Mouse (Mus musculus): ENCODE results near the gene Hmgxb4. TPM values are rescaled to one million over a fixed set of nuclear protein-coding genes. Genes with fewer than 3 reads are reported as not detected.

Gene Hmgxb4
- total RNA-seq, 2 experiments from 2014 or later, result 11.8 to 17.3 TPM

DNA sequence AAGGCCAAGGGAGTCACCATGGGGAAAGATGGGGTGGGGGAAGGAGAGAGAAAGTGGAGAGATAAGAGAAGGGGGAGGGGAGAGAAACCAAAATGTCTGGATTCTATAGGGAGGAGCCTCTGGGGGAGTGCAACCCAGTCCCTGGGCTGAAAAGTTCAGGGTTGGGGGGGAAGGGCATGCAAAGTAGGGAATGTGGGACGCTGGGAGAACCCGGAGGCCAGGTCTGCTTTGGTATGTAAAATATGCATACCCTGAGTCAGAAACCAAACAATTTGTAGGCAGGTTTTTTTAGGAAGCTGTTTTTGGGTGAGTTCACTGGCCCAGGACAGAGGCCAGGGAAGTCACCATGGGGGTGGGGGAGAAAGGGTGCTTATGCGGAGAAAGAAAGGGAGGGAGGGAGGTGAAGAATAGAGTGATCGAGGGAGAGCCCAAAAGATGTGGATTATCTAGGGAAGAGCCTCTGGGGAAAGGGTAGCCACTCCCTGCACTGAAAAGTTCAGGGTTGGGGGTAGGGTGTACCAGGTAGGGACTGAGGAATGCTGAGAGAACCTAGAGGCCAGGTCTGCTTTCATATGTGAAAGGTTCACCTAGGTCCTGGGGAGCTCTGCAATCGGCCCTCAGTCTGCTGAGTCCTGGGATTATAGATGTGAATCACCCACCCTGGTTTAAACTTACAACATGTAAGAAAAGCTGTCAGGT is 25.3 kb downstream of the Hmgxb4 start:
- DNase-seq, result no peak

DNA sequence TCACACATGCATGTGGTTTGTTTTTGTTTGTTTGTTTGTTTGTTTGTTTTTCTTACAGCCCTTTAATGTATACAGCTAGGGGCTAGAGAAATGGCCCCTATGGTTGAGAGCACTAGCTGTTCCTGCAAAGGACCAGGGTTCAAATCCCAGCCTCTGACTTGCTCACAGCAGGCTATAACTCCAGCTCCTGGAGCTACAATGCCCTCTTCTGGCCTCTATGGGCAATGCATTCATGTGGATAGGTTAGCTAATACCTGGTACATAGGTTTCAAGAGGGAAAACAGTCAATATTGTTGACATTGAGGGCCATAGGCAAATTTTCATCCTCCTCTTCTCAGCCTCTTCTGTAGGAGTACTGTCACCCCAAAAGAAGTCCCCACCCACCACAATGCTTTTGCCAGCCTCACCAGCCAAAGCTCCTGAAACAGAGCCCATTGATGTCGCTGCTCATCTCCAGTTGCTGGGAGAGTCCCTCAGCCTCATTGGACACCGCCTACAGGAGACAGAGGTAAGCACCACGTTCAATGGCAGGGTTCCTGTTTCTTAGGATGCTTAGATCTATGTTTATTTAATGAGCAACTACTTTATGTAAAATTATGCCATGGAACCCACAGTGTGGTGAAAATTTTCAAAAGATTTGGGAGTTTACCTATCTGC is 30.6 kb downstream of the Hmgxb4 start:
- no peak for DNase-seq

DNA sequence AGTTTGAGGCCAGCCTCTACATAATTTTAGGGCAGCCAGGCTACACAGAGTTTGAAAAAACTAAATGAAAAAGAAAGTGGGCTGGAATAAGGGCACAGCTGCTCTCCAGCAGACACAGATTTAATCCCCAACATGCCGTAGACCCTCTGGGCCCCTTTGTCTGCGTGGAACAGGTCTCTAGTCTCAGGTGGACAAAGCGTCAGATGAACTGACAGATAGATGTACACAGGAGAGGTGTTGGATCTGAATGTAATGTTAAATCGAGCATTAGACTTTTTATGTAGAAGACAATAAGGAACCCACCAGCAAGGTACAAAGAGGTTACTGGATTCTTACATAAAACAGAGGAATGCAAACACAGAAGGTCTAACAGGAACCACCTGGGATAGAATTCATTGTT is 32.7 kb downstream of the Hmgxb4 start:
- no peak for DNase-seq

DNA sequence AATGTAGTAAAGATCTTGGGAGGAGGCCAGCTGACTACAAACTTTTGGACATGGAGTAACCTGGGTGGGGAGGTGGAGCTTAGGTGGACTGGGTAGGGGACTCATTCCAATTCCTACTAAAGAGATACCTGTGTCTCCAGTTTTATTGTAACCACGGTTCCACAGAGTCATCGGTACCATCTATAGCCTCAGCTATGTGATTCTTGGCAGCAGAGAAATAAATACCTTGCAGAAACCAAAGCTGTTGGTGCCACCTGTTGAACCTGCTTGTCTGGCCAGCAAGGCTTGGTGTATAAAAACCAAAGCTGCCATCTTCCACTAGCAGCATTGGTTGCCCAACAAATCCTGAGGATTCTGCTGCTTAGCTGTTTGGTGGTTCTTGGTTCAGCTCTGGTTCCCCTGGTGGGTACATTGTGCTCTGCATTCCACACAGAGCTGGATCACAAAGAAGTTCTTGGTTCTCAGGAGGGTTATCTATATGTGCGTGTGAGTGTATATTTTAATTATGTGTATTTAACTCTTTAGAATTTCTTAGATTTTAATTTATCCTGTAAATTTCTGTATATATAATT is 37.4 kb downstream of the Hmgxb4 start:
- no peak for DNase-seq

DNA sequence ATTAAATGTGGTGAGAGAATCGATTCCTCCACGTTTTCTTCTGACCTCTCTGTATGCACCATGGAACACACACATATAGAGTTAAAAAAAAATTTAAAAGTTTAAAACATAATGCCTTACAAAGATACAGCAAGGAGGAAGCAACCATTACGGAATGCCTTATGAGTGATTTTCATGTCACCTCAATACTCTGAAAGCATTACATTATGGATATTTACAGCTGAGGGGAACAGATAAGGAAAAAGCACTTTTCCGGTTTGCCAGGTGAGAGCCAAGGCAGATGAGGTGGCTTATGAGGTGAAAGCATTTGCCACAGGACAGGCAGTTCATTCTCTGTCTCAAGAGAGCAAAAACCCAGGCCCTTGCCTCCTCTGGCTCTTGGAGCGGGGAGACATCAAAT is 39.8 kb downstream of the Hmgxb4 start:
- DNase-seq, result no peak

DNA sequence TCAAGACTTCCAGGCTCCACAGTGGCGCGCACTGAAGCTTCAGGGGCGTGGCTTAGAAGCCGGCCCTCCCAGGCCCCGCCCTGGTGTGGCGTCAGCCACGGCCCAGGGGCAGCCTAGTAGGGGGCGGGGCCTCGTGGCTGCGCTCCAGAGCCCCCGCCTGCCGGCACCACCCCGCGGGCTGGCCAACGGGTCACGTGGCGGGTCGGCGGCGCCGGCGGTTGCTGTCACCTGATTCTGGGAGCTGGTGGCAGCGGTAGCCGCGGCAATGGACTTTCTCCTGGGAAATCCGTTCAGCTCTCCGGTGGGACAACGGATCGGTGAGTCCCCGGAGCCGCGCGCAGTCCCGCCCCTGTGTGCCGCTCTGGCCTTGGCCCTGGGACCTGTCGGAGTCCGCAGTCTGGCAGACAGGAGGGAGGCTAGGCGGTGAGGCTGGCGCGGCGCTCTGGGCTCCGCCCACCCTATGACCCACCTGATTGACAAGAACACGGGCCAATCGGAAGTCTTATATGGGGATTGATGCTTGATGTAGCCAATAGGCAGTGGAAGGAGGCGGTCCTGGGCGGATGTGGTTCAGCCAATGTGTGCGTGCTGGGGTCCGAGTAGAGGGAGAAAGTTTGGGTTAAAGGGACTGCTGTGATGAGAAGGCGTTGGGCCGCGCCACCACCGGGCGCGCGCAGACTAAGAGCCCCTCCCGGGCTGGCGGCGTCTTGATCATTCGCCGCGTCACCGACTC is 40.5 kb downstream of the Hmgxb4 start, which contains the start of gene Tom1:
TSS of gene Tom1 (plus strand) at position 195 of the 733 bp plus-strand sequence.
- DNase-seq, result peak; percentile 97

DNA sequence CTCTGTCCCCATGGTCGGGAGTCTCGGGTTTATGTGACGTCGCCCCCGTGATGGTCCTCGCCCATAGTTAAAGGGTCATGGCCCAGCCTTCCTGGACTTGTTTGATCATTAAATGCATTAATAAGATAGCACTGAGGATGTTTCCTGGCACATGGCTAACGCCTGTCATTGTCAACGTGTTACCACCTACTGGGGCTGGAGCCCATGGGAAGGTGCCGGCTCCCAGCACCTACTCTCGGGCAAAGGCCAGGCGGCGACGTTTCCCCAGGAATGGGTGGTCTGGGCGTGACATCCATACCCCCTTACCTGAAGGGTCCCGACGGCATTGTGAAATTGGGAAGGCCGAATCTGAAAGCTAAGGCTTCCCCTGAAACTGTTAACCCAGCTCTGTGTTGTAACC is 41.1 kb downstream of the Hmgxb4 start:
- DNase-seq, result no peak

DNA sequence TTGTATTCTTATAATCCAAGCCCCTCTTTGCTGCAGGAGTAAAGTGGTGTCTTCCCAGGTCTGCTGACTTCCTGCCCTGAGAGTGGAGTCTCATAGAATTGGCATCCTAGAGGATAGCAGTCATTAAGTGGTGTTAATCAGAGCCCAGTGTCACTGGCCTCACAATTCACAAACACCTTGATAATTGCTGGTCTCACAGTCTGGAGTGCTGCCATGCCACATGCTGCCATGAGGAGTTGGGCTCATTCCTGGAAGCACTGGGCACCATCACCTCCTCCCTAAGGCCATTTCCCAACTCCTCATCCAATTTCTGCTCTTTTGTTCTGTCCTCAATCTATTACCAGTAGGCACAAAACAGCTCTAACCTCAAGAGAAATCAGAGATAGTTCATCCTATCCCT is 42.5 kb downstream of the Hmgxb4 start:
- no peak for DNase-seq

DNA sequence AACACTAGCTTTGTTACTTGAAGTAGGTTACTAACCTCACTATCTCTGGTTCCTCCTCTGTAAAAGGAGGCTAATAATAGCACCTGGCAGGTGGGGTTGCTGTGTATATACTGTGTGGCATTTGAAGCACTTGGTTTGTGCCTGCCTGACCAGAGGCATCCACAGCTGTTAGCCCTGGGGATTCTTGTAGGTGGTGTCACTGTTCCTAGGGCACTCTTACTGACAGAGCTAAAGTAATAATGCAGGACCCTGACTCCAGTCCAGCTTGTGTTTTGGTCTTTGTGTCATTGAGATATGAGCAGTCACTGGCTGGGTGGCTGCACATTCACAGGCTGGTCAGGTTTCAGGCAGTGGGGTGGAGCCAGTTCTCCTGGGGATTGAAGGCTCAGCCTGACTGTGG is 45.3 kb downstream of the Hmgxb4 start:
- no peak for DNase-seq

DNA sequence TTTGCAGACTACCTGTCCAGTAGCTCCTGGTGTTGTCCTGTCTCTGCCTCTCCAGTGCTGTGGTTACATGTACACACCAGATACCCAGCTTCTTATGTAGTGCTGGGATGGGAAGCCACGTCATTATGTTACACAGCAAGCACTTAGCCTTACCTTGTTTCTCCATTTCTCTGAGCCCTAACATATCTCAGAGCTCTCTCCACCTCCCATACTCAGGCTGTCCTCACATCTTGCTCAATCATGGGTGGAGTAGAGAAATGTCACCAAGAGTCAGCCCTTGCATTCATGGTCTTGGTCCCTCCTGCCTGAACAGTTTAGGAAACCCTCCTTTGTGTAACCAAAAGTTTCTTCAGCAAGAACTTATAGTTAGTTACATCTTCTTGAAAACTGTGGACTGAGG is 46.6 kb downstream of the Hmgxb4 start:
- DNase-seq, result no peak

DNA sequence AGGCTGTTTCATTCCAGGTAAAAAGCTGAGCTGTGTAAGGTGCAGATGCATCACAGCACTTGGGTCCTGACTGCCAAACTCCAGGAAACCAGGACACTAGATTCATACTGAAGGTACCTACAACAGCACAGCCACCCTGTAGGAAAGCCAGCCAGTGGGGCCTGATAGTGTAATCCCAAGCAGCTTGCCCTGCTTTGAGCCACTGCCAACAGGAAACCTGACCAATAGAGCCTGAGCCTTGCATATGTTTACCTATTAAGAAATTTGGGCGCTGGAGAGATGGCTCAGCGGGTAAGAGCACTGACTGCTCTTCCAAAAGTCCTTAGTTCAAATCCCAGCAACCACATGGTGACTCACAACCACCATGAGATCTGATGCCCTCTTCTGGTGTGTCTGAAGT is 49.0 kb downstream of the Hmgxb4 start:
- no peak for DNase-seq

DNA sequence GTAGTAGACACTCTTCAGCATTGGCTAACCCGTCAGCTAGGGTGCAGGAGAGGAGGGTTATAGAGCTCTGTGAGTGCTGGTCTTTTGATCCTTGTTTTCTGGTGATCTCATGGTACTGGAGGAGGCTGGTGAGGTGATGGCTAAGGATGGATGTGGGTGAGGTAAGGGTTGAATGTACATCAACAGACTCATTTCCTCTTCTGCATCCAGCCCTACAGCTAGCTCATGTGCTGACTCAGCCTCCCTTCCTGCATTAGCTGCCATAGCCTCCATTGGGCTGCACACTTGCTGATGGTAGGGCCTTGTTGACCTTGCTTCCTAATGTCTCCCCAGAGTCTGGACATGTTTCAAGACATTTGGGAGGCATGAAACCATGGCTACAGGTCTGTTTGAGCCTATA is 49.8 kb downstream of the Hmgxb4 start:
- DNase-seq, result no peak

DNA sequence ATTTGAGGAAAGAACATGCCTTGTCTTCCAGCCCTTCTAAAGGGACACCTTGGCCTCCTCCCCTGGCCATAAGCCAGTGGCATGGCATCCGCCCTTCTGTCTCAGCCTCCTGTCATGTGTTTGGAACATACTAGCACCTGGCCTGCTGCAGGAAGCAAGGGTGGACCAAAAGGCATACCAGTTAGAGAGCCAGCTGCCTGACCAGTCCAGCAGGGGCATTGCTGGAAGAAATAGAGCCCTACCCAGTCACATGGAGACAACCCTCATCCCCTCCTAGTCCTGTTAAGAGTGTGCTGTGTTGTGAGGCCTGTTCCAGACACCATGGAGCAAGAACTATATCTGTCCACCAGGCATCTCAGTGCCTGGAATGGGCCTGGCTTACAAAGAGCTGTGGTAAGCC is 53.1 kb downstream of the Hmgxb4 start:
- no peak for DNase-seq

DNA sequence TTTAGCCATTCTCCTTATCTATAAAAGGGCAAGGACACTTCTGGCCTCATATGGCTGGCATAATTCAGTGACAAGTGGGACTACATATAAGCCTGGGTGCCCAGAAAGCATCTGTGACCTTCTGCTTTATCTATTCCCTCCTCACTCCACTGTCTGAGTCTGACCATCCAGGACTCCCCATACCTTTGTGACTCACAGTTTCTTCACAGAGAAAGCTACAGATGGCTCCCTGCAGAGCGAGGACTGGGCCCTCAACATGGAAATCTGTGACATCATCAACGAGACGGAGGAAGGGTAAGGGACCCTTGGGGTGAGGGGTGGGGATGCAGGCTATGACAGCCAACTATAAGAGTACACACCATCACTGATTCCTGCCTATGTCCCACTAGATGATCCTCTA is 54.6 kb downstream of the Hmgxb4 start:
- no peak for DNase-seq

DNA sequence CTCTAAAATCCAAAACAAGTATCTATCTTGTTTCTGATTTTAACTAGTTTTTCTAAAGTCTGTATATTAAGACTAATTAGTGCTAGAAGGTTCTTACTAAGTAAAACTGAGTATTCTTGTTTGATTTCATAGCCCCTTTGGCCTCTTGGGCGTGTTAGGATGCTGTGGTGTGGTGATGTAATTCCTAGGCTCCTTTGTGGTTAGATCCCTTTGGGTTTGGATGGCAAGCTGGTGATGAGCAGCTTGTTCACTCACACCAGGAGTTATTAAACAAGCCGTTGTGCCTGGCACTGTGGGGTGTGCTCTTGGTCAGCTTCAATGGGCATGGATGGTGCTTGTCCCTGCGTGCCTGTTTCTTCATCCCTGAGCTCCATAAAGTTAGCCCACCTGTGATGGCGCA is 60.2 kb downstream of the Hmgxb4 start:
- no peak for DNase-seq

DNA sequence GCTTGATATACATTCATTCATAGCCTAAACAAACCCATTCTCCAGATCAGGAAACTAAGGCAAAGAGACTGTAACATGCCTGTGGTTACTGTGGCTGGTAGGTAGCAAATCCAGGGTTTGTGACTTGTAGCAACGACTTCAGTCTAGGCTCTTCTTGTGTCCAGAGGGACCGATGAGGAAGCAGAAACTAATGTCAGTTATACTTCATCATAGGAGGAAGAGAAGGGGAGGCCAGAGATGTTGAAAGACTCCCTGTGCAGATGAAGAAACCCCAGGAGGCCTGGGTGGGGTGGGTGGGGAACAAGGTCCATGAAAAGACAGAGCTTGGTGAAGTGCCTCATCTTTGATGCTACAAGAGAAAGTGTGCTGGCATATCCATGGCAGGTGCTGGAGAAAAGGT is 62.5 kb downstream of the Hmgxb4 start:
- no peak for DNase-seq

DNA sequence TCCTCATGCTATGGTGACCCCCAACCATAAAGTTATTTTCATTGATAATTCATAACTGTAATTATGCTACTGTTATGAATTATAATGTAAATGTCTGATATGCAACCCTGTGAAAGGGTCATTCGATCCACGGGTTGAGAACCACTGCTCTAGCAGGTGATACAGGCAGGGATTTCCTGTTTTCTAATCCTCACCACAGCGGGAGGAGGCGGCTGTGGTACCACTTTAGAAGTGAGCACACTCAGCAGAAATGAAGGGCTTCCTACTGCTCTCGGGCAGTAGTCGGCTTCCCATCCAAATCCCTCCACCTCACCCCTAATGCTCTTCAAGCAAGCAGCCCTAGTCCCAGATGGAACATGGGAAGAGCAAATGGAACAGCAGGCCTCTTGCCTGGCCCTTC is 66.9 kb downstream of the Hmgxb4 start:
- no peak for DNase-seq

DNA sequence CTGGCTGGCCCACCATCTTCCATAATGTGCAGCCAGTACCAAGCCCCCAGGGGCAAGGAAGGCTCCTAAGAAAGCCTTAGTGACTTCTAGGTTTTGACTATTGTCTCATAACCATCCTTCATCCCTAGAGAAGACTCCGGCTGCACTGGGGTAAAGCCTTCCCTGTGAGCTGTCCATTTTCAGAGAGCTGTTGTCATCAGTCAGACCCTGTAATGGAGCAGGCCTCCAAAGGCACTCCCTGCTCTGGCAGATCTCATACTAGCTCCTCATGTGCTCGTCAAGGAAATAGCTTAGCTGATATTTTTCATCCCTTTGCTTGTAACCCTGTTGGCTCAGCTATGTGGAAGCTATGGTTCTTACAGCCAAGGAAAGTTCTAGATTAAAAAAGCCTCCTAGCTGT is 67.7 kb downstream of the Hmgxb4 start:
- no peak for DNase-seq

DNA sequence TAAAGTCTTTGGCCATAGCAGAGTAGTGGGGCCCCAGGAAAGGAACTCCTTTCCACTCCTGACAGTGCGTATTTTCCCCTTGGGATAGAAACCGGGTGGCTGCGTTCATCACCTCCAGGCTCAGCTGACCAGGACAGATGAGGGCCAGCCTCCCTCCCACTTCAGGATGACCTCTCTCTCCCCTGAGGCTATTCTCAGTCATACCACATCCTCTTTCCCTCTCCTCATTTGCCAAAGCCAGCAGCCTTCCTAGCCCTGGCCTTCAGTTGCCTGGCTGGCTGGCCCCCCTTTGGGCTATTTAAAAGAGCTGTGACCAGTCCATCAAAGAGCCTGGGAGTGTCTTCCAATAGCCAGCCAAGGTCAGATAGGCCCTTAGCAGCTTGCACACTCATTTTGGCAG is 70.1 kb downstream of the Hmgxb4 start:
- peak; percentile 20 for DNase-seq

DNA sequence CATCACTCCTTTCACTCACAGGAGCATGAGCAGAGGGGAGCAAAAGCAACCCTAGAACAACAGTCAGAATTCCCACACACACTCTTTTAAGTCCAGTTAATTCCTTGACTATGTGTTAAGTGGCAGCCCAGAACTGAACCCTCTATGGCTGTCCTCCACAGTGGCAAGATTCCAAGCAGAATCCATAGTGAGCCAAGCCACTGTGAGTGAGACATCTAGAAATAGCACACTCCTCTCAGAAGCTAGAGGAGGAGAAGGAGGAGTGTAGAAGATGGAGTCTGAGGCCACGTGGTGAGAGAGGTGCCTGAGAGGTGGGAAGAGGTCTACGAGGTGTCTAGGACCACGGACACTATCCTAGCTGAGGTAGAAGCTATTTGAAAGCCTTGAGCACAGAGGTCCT is 71.6 kb downstream of the Hmgxb4 start:
- no peak for DNase-seq

DNA sequence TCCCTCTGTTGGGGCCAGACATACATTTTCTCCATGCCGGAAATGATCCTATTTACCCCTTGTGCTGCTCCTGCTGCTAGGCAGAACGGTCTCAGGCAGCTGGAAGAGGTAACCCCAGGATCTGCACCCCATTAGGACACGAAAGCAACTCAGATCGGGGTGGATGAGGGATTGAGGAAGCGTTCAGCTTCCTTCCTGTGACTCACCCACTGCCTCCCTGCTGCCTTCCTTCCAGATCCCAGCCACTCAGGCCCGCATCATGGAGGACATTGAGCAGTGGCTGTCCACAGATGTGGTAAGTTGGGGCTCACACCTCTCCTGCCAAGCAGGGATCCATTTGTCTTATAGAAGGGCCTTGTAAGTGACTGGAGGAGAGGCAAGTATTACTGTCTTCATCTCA is 74.1 kb downstream of the Hmgxb4 start:
- DNase-seq, result no peak

DNA sequence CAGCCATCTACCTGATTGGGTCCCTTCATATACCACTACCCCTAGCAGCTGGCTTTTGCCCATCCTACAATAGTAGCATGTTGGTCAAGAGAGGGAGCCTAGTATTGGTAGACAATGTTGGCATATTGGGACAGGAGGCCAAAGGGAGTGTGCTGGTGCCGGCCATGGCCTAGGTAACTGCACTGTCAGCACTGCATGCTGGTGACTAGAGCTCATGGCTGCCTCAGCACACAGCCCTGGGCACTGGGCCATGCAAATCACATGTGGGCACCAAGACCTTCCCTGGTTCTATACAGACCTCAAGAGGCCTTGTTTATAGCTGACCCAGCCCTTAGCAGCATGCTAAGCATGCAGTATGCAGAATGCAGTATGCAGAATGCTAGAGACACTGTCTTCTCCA is 77.1 kb downstream of the Hmgxb4 start:
- DNase-seq, result no peak

DNA sequence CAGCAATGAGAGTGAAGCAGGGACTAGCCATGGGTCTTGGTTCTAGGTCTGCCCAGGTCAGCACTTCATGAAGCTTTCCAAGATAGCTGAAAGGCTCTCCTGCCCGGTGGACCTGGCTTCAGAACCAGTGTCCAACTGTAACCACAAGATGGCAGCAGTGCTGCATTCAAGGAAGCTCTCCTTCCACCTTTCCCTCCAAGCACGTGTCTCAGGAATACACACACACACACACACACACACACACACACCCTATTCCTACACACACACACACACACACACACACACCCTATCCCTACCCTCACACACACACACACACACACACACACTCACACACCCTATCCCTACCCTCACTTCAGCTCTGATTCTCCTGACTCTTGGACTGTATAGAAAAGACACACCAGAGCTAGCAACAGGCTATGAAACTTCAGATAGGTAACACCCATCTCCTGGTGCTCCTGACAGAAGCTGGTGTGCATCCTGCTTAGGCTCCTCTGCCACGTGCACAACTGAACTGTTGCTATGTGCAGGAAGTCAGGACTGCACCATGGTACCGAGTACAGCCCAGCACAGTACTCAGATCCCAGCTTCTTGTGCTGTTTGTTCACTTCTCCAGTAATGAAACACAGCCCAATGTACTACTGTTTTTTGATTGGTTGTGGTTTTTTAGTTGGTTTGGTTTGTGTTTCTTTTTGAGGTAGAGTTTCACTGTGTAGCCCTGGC is 78.6 kb downstream of the Hmgxb4 start:
- DNase-seq, result peak; percentile 76
